Mouse (Mus musculus): ENCODE measurements around the gene Cldn1.

The Cldn1 gene

DNA sequence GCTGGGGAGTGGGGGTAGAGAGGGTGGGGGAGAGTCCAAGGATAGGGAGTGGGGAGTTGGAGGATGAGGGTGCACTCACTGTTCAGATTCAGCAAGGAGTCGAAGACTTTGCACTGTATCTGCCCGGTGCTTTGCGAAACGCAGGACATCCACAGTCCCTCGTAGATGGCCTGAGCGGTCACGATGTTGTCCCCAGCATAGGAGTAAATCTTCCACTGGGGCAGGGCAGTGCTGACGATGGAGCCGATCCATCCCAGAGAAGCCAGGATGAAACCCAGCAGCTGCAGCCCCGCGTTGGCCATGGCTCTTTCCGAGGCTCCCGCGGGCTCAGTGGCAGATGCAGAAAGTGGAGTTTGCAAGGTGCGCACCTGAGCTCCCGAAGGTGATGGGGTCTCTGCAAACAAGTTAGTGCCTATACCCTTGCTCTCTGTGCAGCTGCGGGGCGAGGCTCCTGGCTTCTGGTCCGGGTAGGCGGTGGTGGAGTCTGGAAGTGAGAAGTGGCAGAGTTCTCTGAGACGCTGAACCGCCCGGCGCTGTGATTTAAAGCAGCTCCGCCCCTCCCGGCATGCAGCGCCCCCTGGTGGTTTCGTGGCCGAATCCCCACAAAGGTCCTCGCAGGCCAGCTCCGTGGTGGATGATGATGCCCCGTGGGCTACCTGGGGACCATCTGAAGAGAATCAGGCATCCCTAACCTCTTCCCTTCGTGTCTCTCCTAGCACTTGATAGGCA lies at the start of gene Cldn1:
Gene Cldn1, minus strand, starts transcription at position 517 of the 729 bp plus-strand sequence.
- peak in 1 of 2 experiments; percentile 81 for DNase-seq (ENCODE audit: low spot score in 2 of 2)

GRCm38 (mm10) chr16:26418616-26419015 lies 47.0 kb upstream of the Cldn1 start:
- DNase-seq (ENCODE audit: low spot score in 2 of 2) = no peak

- no peak for DNase-seq (ENCODE audit: low spot score in 2 of 2)
These were observed 32.4 kb upstream of the Cldn1 start for GRCm38 (mm10) chr16:26404070-26404469.

DNA sequence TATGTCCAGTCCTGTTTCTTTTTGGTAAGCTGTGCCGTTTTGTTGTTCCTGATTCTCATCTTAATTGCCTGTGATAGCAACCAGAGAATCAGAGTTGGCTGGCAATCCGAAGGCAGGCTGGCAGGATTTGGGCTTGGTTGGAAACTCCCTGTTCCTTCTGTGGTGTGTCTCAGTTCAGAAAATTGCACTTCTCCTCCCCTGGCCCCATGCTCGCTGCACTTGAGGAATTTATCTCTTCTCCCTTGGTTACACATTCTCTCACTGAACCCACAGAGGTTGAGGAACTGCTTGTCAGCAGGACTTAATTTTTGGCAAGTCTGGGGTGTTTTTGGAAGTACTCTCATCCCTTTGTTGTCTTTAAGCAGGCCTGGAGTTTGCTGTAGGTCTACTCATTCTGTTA lies 29.3 kb upstream of the Cldn1 start:
- DNase-seq (ENCODE audit: low spot score in 2 of 2) = no peak

- no peak for DNase-seq (ENCODE audit: low spot score in 2 of 2)
These were observed 28.9 kb upstream of the Cldn1 start for GRCm38 (mm10) chr16:26400549-26400948.

DNA sequence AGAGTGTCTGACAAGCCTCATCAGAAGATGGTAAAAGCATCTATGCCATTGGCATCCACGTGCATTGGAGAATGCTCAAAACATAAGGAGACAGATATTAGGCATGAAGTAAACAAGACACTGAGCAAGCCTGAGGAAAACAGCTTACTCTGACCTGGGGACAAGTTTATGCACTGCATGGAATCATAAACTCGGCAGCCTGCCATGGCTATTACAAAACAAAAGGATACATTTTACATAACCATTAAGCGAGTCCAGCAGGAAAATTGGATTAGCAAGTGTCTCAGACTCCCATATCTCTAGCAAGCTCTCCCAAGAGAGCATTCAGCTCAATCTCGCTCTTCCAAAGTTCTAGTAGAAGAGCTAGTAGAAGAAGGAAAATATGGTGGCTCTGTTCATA lies 19.3 kb upstream of the Cldn1 start:
- DNase-seq (ENCODE audit: low spot score in 2 of 2) = no peak

DNA sequence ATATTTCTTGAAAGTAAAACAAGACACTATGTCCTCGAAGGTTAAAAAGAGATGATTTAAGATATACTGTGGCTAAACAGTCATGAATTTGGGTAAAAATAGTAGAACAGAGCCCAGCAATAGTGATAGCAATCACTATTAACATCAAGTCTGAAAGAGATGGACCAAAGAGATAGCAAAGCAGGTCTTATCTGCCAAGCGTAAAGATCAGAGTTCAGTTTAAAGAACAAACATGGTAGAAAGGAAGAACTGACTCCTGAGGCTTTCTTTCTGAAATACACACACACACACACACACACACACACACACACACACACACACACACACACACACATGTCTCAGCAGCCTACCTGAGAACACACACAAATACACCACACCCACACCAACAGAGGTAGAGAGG lies 14.5 kb upstream of the Cldn1 start:
- DNase-seq (ENCODE audit: low spot score in 2 of 2) = no peak

DNA sequence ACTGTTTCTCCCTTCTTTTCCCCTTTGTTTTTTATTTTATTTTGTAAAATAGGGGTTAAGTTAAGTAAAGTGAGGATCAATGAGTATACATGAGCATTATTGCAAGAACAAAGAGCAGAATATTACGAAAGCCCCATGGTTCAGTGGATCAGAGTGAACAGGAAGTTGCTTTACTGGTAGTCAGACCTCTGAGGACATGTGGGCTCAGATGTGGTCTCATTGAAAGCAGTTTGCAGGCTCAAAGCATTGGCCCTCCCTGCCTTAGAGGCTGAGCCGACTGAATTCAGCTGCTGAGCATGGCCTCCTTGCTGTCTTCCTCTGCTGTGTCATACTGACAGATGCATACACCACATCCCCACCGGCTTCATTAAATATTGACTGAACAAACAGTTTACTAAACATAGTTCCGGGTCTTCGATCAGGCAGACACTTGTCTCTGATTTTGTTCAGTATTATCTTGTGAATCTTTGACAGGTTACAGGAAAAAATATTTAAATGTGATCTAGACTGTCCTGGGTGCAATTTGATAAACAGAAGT lies 12.5 kb upstream of the Cldn1 start:
- no peak for DNase-seq (ENCODE audit: low spot score in 2 of 2)

DNA sequence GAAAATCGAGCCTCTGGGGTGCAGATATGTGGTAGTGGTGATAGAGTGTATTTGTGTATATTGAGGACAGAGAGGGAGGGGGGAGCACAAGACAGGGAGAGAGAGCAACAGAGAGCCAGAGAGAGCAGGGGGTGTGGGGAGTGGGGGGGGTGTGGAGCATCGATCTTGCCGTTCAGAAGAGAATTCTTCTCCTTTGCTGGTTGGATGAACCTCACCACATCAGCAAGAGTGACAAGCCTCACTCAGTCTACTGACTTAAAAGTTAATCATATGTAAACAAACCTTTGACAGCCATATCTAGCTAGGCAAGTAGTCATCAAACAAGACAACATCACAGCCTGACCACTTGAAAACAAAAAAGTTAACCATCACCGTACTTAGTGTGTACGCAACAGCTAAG lies 5.5 kb upstream of the Cldn1 start:
- DNase-seq (ENCODE audit: low spot score in 2 of 2) = no peak

DNA sequence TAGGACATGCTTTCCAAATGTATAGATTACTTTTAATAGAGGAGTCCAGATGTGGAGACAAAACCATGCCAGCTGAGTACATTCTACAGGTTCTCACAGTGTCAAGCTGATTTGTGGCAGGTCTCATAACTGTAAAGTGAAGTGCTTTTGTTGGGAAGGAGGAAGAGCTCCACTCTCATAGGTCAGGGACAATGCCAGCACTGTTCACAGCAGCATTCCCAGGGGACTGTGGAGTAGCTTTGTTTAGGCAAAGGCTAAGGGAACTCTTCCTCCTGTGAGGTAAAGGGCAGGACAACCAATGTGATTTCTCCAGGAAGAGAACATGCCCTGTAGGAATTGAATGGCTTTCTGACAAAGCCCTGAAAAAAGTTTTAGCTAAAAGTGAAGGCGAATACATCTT lies 1.5 kb downstream of the Cldn1 start:
- no peak for DNase-seq (ENCODE audit: low spot score in 2 of 2)

- no peak for DNase-seq (ENCODE audit: low spot score in 2 of 2)
These were observed 2.5 kb downstream of the Cldn1 start for GRCm38 (mm10) chr16:26369044-26369730.

- DNase-seq (ENCODE audit: low spot score in 2 of 2) = no peak
These were observed 3.5 kb downstream of the Cldn1 start for GRCm38 (mm10) chr16:26368121-26368520.

- no peak for DNase-seq (ENCODE audit: low spot score in 2 of 2)
These were observed 10.9 kb downstream of the Cldn1 start for GRCm38 (mm10) chr16:26360694-26361093.

DNA sequence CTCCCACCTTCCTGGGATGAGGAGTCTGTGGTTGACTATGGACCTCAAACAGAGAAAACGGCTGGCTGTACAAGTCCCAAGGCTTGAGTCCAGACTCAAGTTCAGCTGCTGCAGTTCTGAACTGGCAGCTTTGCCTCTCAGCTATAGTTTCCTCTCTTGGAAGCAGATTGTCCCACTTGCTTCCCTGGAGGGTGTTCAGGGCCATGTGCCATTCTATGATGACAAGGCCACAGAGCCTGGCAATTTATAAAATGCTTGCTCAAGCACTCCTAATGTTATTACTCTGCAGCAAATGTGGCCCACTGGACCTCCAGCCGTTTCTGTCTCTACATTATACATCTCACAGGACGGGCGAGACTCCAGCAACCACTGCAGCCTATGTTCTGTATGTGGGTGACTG lies 12.0 kb downstream of the Cldn1 start:
- DNase-seq (ENCODE audit: low spot score in 2 of 2) = no peak

- DNase-seq (ENCODE audit: low spot score in 2 of 2) = no peak
These were observed 12.7 kb downstream of the Cldn1 start for GRCm38 (mm10) chr16:26358898-26359297.

DNA sequence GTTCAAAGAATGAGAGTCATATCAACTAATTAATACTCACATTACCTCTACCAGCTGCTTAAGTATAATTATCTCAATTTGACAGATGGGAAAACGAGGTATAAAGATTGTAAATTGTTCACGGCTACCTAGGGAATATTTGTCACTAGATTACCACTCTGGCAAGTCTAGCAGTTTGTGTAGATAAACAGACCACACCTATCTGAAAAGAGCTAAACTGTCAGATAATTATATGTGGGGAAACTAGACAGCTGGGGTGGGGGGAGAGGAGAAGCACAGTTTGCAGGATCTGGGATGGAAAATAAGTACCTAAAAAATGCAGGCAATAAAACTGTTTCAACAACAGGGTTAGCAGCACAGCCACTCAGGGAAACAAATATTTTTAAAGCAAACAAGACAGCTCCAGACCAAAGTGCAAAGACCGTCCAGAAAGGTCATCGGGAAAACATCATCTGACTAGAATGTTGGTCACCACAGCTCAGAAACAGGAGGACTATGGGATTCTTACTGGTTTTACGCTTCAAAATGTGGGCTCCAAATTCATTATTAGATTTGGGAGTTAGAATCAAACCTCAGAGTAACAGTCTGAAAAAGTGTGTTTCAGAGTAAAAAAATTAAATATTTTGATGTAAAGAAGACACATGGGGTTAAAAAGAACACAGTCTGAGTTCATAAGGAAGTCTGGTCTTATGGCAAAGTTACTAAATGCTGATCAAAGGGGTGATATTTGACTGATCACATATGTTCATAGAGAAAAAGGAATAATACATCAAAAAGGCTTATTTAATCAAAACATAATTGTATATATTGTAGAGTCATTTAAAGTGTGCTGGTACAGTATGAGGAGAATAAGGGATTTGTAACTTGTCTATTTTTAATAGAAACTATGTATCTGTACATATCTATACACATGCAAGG lies 13.5 kb downstream of the Cldn1 start:
- DNase-seq (ENCODE audit: low spot score in 2 of 2) = no peak

DNA sequence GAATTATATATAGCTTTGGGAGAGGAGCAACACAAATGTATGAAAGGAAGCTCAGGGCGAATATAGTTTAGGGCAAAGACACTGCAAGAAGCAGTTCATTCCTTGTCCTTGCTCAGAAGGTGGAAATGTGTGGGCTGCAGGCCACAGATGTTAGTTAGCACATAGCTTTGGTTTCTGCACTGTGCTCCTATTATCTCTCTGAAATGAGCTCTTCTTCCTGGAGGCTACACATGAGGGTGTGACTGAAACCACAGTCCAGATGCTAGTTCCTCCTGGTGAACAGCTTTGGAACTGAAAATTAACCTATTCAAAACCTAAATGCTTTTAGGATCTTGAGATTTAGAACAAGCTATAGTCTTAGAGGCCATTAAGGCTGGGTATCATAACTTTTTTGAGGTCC lies 16.1 kb downstream of the Cldn1 start:
- DNase-seq (ENCODE audit: low spot score in 2 of 2) = no peak

GRCm38 (mm10) chr16:26350786-26351185 lies 20.9 kb downstream of the Cldn1 start:
- no peak for DNase-seq (ENCODE audit: low spot score in 2 of 2)

GRCm38 (mm10) chr16:26348809-26349208 lies 22.8 kb downstream of the Cldn1 start:
- DNase-seq (ENCODE audit: low spot score in 2 of 2) = no peak

GRCm38 (mm10) chr16:26316281-26316680 lies 55.4 kb downstream of the Cldn1 start:
- no peak for DNase-seq (ENCODE audit: low spot score in 2 of 2)

GRCm38 (mm10) chr16:26314815-26315214 lies 56.8 kb downstream of the Cldn1 start:
- DNase-seq (ENCODE audit: low spot score in 2 of 2) = peak in 1 of 2 experiments; percentile 11

DNA sequence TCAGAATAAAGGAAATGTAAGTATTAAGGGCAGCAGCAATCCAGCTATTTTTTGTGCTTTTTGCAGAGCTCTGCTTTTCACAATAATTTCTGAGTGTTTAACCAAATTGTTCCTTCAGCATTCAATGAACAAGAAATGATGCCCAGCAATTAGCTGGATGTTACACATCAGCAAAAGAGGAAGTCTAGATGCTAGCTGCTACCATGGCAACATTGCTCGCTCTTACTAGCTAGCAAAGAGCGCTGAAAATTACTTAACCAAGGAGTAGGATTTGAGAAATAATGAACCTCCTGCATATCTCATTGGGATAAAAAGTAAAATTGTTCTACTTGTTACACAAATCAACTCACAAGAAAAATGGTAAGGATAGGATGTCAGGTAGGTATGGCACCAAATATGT lies 62.2 kb downstream of the Cldn1 start:
- DNase-seq (ENCODE audit: low spot score in 2 of 2) = no peak

Data from left cerebral cortex, adult 9 months (tissue).